Mouse (Mus musculus): ENCODE measurements around the gene Espn. TPM values are rescaled to one million over a fixed set of nuclear protein-coding genes. Genes with fewer than 3 reads are reported as not detected.

The Espn gene
- polyA plus RNA-seq, 1 experiment from 2014 or later, result 32.9 TPM

DNA sequence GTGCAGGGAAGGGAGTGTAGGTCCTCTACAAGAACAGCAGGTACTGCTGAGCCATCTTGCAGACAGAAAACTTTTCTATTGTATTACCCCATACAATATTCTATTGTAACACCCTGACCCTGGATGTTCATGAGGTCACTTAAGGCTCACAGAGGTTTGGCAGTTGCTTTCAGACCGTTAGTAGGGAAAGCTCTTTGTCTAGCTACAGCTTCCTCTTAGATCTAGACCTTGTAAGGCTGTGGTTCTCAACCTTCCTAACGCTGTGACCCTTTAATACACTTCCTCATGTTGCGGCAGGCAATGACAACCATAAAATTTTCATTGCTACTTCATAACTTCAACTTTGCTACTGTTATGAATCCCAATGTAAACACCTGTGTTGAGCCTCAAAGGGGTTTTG lies 24.5 kb upstream of the Espn start:
- Histone ChIP-seq H3K9me3 (replicated peaks; ENCODE audit: low read length) (no peaks in the 10 kb centered on the region), H3K4me1 (replicated peaks; ENCODE audit: insufficient read depth, low read length) (0 out of 2 replicates have a peak, but pooled peaks cover 12% of the 10 kb centered on the region), H3K36me3 (ENCODE audit: insufficient read depth, low read length) (no peaks in the 10 kb centered on the region), H3K9ac (ENCODE audit: low read depth, low read length) (no peak overlapping the region), H3K4me3 (replicated peaks; ENCODE audit: low read depth, low read length) (no peak overlapping the region), H3K27me3 (ENCODE audit: insufficient read depth, low read length) (no peaks in the 10 kb centered on the region), H3K27ac (no peak overlapping the region), H3K4me2 (ENCODE audit: low read length) (no peak overlapping the region)
- no peak for ATAC-seq (replicated peaks; ENCODE audit: low FRiP score, low read depth)
- no peak for TF ChIP-seq CTCF (IDR thresholded peaks at IDR 0.05; ENCODE audit: low read depth)
- 82% methylated on average over 3 of the region's 3 CpGs for WGBS
- DNase-seq (ENCODE audit: low spot score), result no peak

DNA sequence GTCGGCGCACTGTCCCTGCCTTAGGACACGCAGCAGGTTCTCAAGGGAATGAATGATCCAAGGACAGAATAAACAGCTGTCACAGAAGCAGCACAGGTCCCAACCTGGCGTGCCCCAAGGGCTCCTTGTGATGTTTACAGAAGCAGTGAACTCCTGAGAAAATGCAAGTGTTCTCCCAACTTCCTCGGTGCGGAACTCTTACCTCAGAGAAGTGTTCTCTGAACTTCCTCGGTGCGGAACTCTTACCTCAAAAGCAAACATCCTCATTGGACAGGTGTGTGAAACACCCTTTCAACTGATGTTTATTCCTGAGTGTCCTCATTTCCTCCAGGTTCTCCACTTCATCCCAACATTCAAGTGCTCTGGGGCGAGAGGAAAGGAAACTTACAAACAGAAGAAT lies 21.8 kb upstream of the Espn start:
- no peak for TF ChIP-seq CTCF (IDR thresholded peaks at IDR 0.05; ENCODE audit: low read depth)
- DNase-seq (ENCODE audit: low spot score) (no peak), ATAC-seq (replicated peaks; ENCODE audit: low FRiP score, low read depth) (no peak)

DNA sequence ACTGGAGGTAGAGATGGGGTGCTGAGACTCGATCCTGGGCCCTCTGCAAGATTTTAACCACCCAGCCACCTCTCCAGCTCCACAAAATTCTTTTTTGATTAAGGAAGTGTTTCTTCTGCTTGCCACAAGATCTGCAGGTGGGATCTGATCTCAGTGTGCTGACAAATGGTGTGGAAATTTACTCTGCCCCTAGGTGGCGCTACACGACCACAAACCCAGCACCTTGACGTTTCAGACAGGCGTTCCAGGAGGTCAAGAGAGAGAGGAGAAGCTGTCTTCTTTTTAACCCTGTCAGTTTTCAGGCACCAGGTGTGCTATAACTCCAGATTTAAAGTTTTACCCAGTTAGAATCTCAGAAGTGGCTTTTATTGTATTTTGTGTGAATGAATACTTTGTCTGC lies 20.9 kb upstream of the Espn start:
- H3K27ac ChIP-seq, result no peak overlapping the region
- no peak overlapping the region for H3K4me3 ChIP-seq (replicated peaks; ENCODE audit: low read depth, low read length)
- no peak overlapping the region for H3K4me2 ChIP-seq (ENCODE audit: low read length)
- no peaks in the 10 kb centered on the region for H3K36me3 ChIP-seq (ENCODE audit: insufficient read depth, low read length)
- H3K9ac ChIP-seq (ENCODE audit: low read depth, low read length), result no peak overlapping the region
- ATAC-seq (replicated peaks; ENCODE audit: low FRiP score, low read depth), result no peak
- peak; percentile 92 for TF ChIP-seq CTCF (IDR thresholded peaks at IDR 0.05; ENCODE audit: low read depth)
- DNase-seq (ENCODE audit: low spot score), result peak; percentile 82
- no peaks in the 10 kb centered on the region for H3K27me3 ChIP-seq (ENCODE audit: insufficient read depth, low read length)
- no peaks in the 10 kb centered on the region for H3K4me1 ChIP-seq (replicated peaks; ENCODE audit: insufficient read depth, low read length)
- no peaks in the 10 kb centered on the region for H3K9me3 ChIP-seq (replicated peaks; ENCODE audit: low read length)
- WGBS, result under 1% methylated on average over 5 of the region's 5 CpGs

More for the DNA sequence above, 21.8 kb upstream of the Espn start:
- H3K27me3 ChIP-seq (ENCODE audit: insufficient read depth, low read length), result no peaks in the 10 kb centered on the region
- no peaks in the 10 kb centered on the region for H3K9me3 ChIP-seq (replicated peaks; ENCODE audit: low read length)
- H3K36me3 ChIP-seq (ENCODE audit: insufficient read depth, low read length), result no peaks in the 10 kb centered on the region
- H3K4me3 ChIP-seq (replicated peaks; ENCODE audit: low read depth, low read length), result no peak overlapping the region
- no peak overlapping the region for H3K27ac ChIP-seq
- 76% methylated on average over 9 of the region's 9 CpGs for WGBS
- H3K4me1 ChIP-seq (replicated peaks; ENCODE audit: insufficient read depth, low read length), result 0 out of 2 replicates have a peak, but pooled peaks cover 8% of the 10 kb centered on the region
- no peak overlapping the region for H3K9ac ChIP-seq (ENCODE audit: low read depth, low read length)
- no peak overlapping the region for H3K4me2 ChIP-seq (ENCODE audit: low read length)

DNA sequence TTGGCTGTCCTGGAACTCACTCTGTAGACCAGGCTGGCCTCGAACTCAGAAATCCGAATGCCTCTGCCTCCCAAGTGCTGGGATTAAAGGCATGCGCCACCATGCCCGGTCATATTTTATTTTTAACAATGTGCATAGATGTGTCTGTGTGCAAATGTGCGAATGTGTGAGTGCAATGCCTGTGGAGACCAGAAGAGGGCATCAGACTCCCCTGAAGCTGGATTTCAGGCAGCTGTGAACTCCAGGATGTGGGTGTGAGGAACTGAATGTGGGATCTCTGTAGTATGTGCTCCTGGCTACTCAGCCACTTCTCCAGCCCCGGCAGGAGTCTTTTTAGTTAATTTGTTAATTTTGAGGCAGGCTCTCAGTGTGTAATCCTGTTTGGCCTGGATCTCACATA lies 19.4 kb upstream of the Espn start:
- TF ChIP-seq CTCF (IDR thresholded peaks at IDR 0.05; ENCODE audit: low read depth), result peak; percentile 49
- no peak overlapping the region for H3K4me3 ChIP-seq (replicated peaks; ENCODE audit: low read depth, low read length)
- no peak overlapping the region for H3K4me2 ChIP-seq (ENCODE audit: low read length)
- no peak overlapping the region for H3K27ac ChIP-seq
- no peaks in the 10 kb centered on the region for H3K27me3 ChIP-seq (ENCODE audit: insufficient read depth, low read length)
- no peaks in the 10 kb centered on the region for H3K4me1 ChIP-seq (replicated peaks; ENCODE audit: insufficient read depth, low read length)
- H3K9me3 ChIP-seq (replicated peaks; ENCODE audit: low read length), result no peaks in the 10 kb centered on the region
- 85% methylated on average over 6 of the region's 6 CpGs for WGBS
- H3K36me3 ChIP-seq (ENCODE audit: insufficient read depth, low read length), result no peaks in the 10 kb centered on the region
- DNase-seq (ENCODE audit: low spot score) (no peak), ATAC-seq (replicated peaks; ENCODE audit: low FRiP score, low read depth) (no peak)
- no peak overlapping the region for H3K9ac ChIP-seq (ENCODE audit: low read depth, low read length)

DNA sequence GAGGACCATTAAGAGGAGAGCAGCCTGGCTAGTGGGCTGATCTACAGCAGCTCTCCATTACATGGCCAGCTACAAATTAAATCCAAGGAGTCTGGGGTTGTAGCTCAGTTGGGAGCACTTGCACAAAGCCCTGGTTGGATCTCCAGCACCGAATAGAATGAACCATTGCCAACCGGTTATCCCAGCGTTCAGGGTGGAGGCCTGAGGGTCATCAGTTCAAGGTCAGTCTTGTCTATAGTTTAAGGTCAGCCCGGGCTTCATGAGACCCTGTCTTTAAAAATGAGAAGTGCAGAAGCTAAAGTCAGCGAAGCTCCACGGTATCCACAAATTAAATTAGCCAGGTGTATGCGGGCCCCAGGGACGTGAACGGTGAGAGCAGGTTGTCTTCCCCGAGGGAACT lies 18.1 kb upstream of the Espn start:
- no peak for ATAC-seq (replicated peaks; ENCODE audit: low FRiP score, low read depth)
- TF ChIP-seq CTCF (IDR thresholded peaks at IDR 0.05; ENCODE audit: low read depth), result no peak
- H3K36me3 ChIP-seq (ENCODE audit: insufficient read depth, low read length), result no peaks in the 10 kb centered on the region
- no peaks in the 10 kb centered on the region for H3K9me3 ChIP-seq (replicated peaks; ENCODE audit: low read length)
- no peak overlapping the region for H3K27ac ChIP-seq
- H3K27me3 ChIP-seq (ENCODE audit: insufficient read depth, low read length), result no peaks in the 10 kb centered on the region
- no peak overlapping the region for H3K9ac ChIP-seq (ENCODE audit: low read depth, low read length)
- H3K4me3 ChIP-seq (replicated peaks; ENCODE audit: low read depth, low read length), result no peak overlapping the region
- H3K4me2 ChIP-seq (ENCODE audit: low read length), result no peak overlapping the region
- WGBS, result 84% methylated on average over 10 of the region's 10 CpGs
- no peaks in the 10 kb centered on the region for H3K4me1 ChIP-seq (replicated peaks; ENCODE audit: insufficient read depth, low read length)
- no peak for DNase-seq (ENCODE audit: low spot score)

DNA sequence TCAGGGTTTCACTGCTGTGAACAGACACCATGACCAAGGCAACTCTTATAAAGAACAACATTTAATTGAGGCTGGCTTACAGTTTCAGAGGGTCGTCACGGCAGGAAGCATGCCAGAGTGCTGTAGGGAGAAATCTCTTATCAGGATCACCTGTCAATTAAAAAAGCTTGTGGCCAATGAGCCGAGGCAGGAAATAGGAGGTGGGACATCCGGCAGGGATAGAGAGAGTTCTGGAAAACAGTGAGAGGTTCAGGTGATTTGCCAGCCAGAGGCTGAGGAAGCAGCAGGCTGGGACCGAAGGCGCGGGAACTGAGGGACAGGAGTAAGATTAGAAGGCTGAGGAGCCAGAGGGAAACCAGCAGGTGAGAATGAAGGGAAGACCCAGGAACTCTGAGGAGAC lies 16.9 kb upstream of the Espn start:
- TF ChIP-seq CTCF (IDR thresholded peaks at IDR 0.05; ENCODE audit: low read depth), result no peak
- Histone ChIP-seq H3K9ac (ENCODE audit: low read depth, low read length) (no peak overlapping the region), H3K36me3 (ENCODE audit: insufficient read depth, low read length) (no peaks in the 10 kb centered on the region), H3K27ac (no peak overlapping the region), H3K4me3 (replicated peaks; ENCODE audit: low read depth, low read length) (no peak overlapping the region), H3K27me3 (ENCODE audit: insufficient read depth, low read length) (no peaks in the 10 kb centered on the region), H3K4me1 (replicated peaks; ENCODE audit: insufficient read depth, low read length) (no peaks in the 10 kb centered on the region), H3K4me2 (ENCODE audit: low read length) (no peak overlapping the region), H3K9me3 (replicated peaks; ENCODE audit: low read length) (no peaks in the 10 kb centered on the region)
- 70% methylated on average over 7 of the region's 7 CpGs for WGBS
- no peak for ATAC-seq (replicated peaks; ENCODE audit: low FRiP score, low read depth)
- DNase-seq (ENCODE audit: low spot score), result no peak

DNA sequence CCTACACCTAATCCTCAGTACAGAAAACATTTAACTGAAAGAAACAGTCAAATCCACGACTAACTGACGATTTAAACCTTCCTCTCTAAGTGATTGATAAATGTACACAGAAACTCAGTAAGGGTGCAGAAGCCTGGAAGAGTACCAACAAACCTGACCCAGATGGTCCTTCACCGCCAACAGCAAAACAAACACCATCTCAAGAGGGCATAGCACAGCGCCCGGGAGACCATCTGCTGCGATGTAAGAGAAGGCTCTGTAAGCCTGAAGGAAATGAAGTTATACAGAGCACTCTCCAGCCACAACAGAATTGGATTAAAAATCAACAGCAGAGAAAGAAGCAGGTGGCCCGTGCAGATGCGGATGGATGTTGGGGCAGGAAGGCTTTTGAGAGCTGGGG lies 15.9 kb upstream of the Espn start:
- Histone ChIP-seq H3K9ac (ENCODE audit: low read depth, low read length) (no peak overlapping the region), H3K9me3 (replicated peaks; ENCODE audit: low read length) (no peaks in the 10 kb centered on the region), H3K4me3 (replicated peaks; ENCODE audit: low read depth, low read length) (no peak overlapping the region), H3K27me3 (ENCODE audit: insufficient read depth, low read length) (no peaks in the 10 kb centered on the region), H3K4me1 (replicated peaks; ENCODE audit: insufficient read depth, low read length) (no peaks in the 10 kb centered on the region), H3K27ac (no peak overlapping the region), H3K36me3 (ENCODE audit: insufficient read depth, low read length) (no peaks in the 10 kb centered on the region), H3K4me2 (ENCODE audit: low read length) (no peak overlapping the region)
- no peak for ATAC-seq (replicated peaks; ENCODE audit: low FRiP score, low read depth)
- no peak for TF ChIP-seq CTCF (IDR thresholded peaks at IDR 0.05; ENCODE audit: low read depth)
- DNase-seq (ENCODE audit: low spot score), result no peak
- WGBS, result 62% methylated on average over 8 of the region's 8 CpGs

Measured in kidney, postnatal 0 days (tissue).